ENCODE assay signal across 8 mouse cellular contexts in the genomic region with DNA sequence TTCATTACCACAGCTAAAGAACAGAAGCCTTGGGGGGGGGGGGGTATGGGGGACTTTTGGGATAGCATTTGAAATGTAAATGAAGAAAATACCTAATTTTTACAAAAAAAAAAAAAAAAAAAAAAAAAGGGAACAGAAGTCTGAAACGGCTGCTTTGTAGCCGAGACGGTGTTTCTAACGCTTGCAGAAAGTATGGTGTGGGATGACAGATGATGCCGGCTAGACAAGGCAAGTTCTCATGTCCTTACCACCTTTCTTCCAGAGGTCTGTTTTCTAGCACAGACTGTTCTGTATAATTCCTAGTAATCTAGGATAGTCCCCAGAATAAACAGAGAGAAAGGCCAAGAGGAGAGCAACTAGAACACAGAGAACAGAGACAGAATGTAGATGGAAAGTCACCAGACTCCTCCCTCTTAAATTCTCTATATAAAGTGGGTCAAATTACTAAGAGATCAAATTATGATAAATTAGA.
DNase-seq lines count a peak whose midpoint lies in the region; ATAC-seq and TF ChIP-seq lines count a peak whose summit lies in the region.

No protein-coding gene starts in this region.

- H3K4me3 ChIP-seq in left cerebral cortex, adult 2 months = no peak overlapping the region
- no peak overlapping the region for H3K4me3 ChIP-seq in embryonic facial prominence, embryonic 10.5 days
- H3K4me3 ChIP-seq in hindbrain, embryonic 14.5 days (replicated peaks; ENCODE audit: low read length) = no peak overlapping the region
- H3K4me3 ChIP-seq in midbrain, embryonic 15.5 days = no peak overlapping the region

- DNase-seq in left cerebral cortex, adult 2 months (ENCODE audit: extremely low spot score in 1 of 2, low spot score in 2 of 2) = no peak
- DNase-seq in left cerebral cortex, postnatal 36 days (ENCODE audit: low spot score in 2 of 2) = no peak
- DNase-seq in embryonic facial prominence, embryonic 10.5 days (ENCODE audit: low spot score) = no peak
- no peak for DNase-seq in hindbrain, embryonic 14.5 days (ENCODE audit: low spot score)
- no peak for DNase-seq in cerebellum, postnatal 25 days
- no peak for DNase-seq in spleen, postnatal 36 days (ENCODE audit: low spot score in 2 of 2)
- no peak for DNase-seq in right cerebral cortex, postnatal 4 days

- TF ChIP-seq CTCF in left cerebral cortex, adult 2 months (IDR thresholded peaks at IDR 0.05) = no peak

- H3K9ac ChIP-seq in hindbrain, embryonic 14.5 days = peak overlapping the region; percentile 60; the same call in 1 of the 2 replicates
- no peak overlapping the region for H3K9ac ChIP-seq in midbrain, embryonic 15.5 days

- no peak for ATAC-seq in hindbrain, embryonic 14.5 days (ENCODE audit: low FRiP score)
- no peak for ATAC-seq in midbrain, embryonic 15.5 days (replicated peaks)

- 69% methylated on average over 5 of the region's 5 CpGs for WGBS in embryonic facial prominence, embryonic 10.5 days
- 17% methylated on average over 5 of the region's 5 CpGs for WGBS in hindbrain, embryonic 14.5 days
- WGBS in midbrain, embryonic 15.5 days = 12% methylated on average over 5 of the region's 5 CpGs

- peaks cover 47% of the 10 kb centered on the region for H3K4me1 ChIP-seq in embryonic facial prominence, embryonic 10.5 days
- H3K4me1 ChIP-seq in hindbrain, embryonic 14.5 days (replicated peaks; ENCODE audit: control insufficient read depth, insufficient read depth, low read length) = peaks cover 12% of the 10 kb centered on the region; the same call in 1 of the 2 replicates
- H3K4me1 ChIP-seq in midbrain, embryonic 15.5 days = peaks cover 19% of the 10 kb centered on the region

- no peaks in the 10 kb centered on the region for H3K27me3 ChIP-seq in embryonic facial prominence, embryonic 10.5 days (replicated peaks; ENCODE audit: low read depth, poor library complexity, severe bottlenecking)
- H3K27me3 ChIP-seq in hindbrain, embryonic 14.5 days (ENCODE audit: control insufficient read depth, insufficient read depth, low read length) = no peaks in the 10 kb centered on the region
- H3K27me3 ChIP-seq in midbrain, embryonic 15.5 days (replicated peaks) = no peaks in the 10 kb centered on the region

- no peaks in the 10 kb centered on the region for H3K36me3 ChIP-seq in embryonic facial prominence, embryonic 10.5 days (replicated peaks)
- no peaks in the 10 kb centered on the region for H3K36me3 ChIP-seq in hindbrain, embryonic 14.5 days (replicated peaks; ENCODE audit: control insufficient read depth, insufficient read depth)
- H3K36me3 ChIP-seq in midbrain, embryonic 15.5 days (replicated peaks) = no peaks in the 10 kb centered on the region

- H3K27ac ChIP-seq in left cerebral cortex, adult 2 months = peak overlapping the region; percentile 83
- peak overlapping the region; percentile 62; the same call in 1 of the 2 replicates for H3K27ac ChIP-seq in embryonic facial prominence, embryonic 10.5 days (replicated peaks)
- H3K27ac ChIP-seq in hindbrain, embryonic 14.5 days = peak overlapping the region; percentile 68
- H3K27ac ChIP-seq in midbrain, embryonic 15.5 days = peak overlapping the region; percentile 91

- H3K4me2 ChIP-seq in hindbrain, embryonic 14.5 days (replicated peaks) = peak overlapping the region; percentile 66
- H3K4me2 ChIP-seq in midbrain, embryonic 15.5 days = peak overlapping the region; percentile 55; the same call in 1 of the 2 replicates

- intact Hi-C loops in left cerebral cortex, adult 2 months (cut with DNase I) = no loop called here
- intact Hi-C loops in left cerebral cortex, postnatal 36 days (cut with DNase I) = loop anchor here (2.0 kb wide), 1 partner anchor 52 kb away; no protein-coding TSS in a partner anchor

- H3K9me3 ChIP-seq in embryonic facial prominence, embryonic 10.5 days = no peaks in the 10 kb centered on the region
- no peaks in the 10 kb centered on the region for H3K9me3 ChIP-seq in hindbrain, embryonic 14.5 days (ENCODE audit: control insufficient read depth, low read length)
- no peaks in the 10 kb centered on the region for H3K9me3 ChIP-seq in midbrain, embryonic 15.5 days
